In genomic region chr10:12019159-12019779, GRCm38 (mm10) we compare ENCODE assay signal across 10 mouse cellular contexts.
DNase-seq lines count a peak whose midpoint lies in the region; ATAC-seq and TF ChIP-seq lines count a peak whose summit lies in the region.
"Had no signal": no experiment of that assay in that cellular context is flagged by ENCODE, and none has a peak within 500 bp of the region (broad histone marks: within the 10 kb centered on the region; RNA-seq: fewer than 3 reads in every experiment).

No protein-coding gene starts in this region.

- no peaks in the 10 kb centered on the region for H3K36me3 ChIP-seq in heart, postnatal 0 days (replicated peaks; ENCODE audit: control insufficient read depth, insufficient read depth, low read length)
- no peaks in the 10 kb centered on the region for H3K36me3 ChIP-seq in forebrain, embryonic 16.5 days (ENCODE audit: control insufficient read depth, insufficient read depth)

- H3K27ac ChIP-seq in embryonic fibroblast, embryonic 13.5 days (ENCODE audit: insufficient read depth, low read length), result peak overlapping the region; percentile 32
- peak overlapping the region; percentile 71 for H3K27ac ChIP-seq in heart, postnatal 0 days (ENCODE audit: low read depth)
- H3K27ac ChIP-seq in forebrain, embryonic 16.5 days (ENCODE audit: low read length), result no peak overlapping the region

- ATAC-seq in heart, postnatal 0 days (ENCODE audit: insufficient read depth, low read depth), result peak; percentile 76
- ATAC-seq in forebrain, embryonic 16.5 days, result no peak

- H3K27me3 ChIP-seq in heart, postnatal 0 days (ENCODE audit: control insufficient read depth, insufficient read depth, low read length), result no peaks in the 10 kb centered on the region
- no peaks in the 10 kb centered on the region for H3K27me3 ChIP-seq in forebrain, embryonic 16.5 days (replicated peaks; ENCODE audit: control insufficient read depth, insufficient read depth, low read length)
- H3K27me3 ChIP-seq: megakaryocyte, embryonic 14.5 days had no signal

- H3K9ac ChIP-seq in heart, postnatal 0 days (replicated peaks; ENCODE audit: low read depth, low read length), result no peak overlapping the region
- no peak overlapping the region for H3K9ac ChIP-seq in forebrain, embryonic 16.5 days (replicated peaks; ENCODE audit: low read depth, low read length)

- DNase-seq in lung, postnatal 36 days, result peak; percentile 2
- no peak for DNase-seq in lung, postnatal 10 days
- DNase-seq in heart, postnatal 0 days (ENCODE audit: low spot score), result peak; percentile 31
- DNase-seq in retina, adult 2 months (ENCODE audit: low read depth, low spot score), result peak; percentile 40
- DNase-seq in liver, result no peak
- DNase-seq in urinary bladder, adult 18-20 months (ENCODE audit: low spot score in 2 of 2), result no peak

- H3K9me3 ChIP-seq in heart, postnatal 0 days (replicated peaks; ENCODE audit: control insufficient read depth, low read length), result no peaks in the 10 kb centered on the region
- no peaks in the 10 kb centered on the region for H3K9me3 ChIP-seq in forebrain, embryonic 16.5 days (ENCODE audit: control insufficient read depth, low read length)

- 0 out of 2 replicates have a peak overlapping the region, but pooled peaks have one; percentile 1 for H3K4me2 ChIP-seq in heart, postnatal 0 days (ENCODE audit: low read depth, low read length)
- H3K4me2 ChIP-seq in forebrain, embryonic 16.5 days (ENCODE audit: low read length), result no peak overlapping the region

- 0 out of 2 replicates have a peak, but pooled peaks have one; percentile 22 for TF ChIP-seq EP300 in heart, postnatal 0 days (IDR thresholded peaks at IDR 0.05; ENCODE audit: low read depth)

- no peak for TF ChIP-seq CTCF in embryonic fibroblast, embryonic 13.5 days (IDR thresholded peaks at IDR 0.05; ENCODE audit: borderline replicate concordance, insufficient read depth, low read length)
- TF ChIP-seq CTCF in heart, postnatal 0 days (IDR thresholded peaks at IDR 0.05; ENCODE audit: low read depth), result no peak

- peaks cover 9% of the 10 kb centered on the region for H3K4me1 ChIP-seq in embryonic fibroblast, embryonic 13.5 days (ENCODE audit: control insufficient read depth, insufficient read depth, low read length)
- peaks cover 4% of the 10 kb centered on the region; the same call in 1 of the 2 replicates for H3K4me1 ChIP-seq in heart, postnatal 0 days (ENCODE audit: control insufficient read depth, insufficient read depth)
- peaks cover 4% of the 10 kb centered on the region for H3K4me1 ChIP-seq in forebrain, embryonic 16.5 days (replicated peaks; ENCODE audit: control insufficient read depth, insufficient read depth, low read length)
- H3K4me1 ChIP-seq: megakaryocyte, embryonic 14.5 days had no signal

- no peak overlapping the region for H3K4me3 ChIP-seq in embryonic fibroblast, embryonic 13.5 days (ENCODE audit: insufficient read depth, low read length)
- no peak overlapping the region for H3K4me3 ChIP-seq in heart, postnatal 0 days (ENCODE audit: low read depth, low read length)
- H3K4me3 ChIP-seq in forebrain, embryonic 16.5 days (replicated peaks; ENCODE audit: low read length), result no peak overlapping the region
- H3K4me3 ChIP-seq: erythroblast, embryonic 14.5 days; megakaryocyte, embryonic 14.5 days had no signal

- 24% methylated on average over 14 of the region's 14 CpGs for WGBS in heart, postnatal 0 days
- WGBS in forebrain, embryonic 16.5 days, result 50% methylated on average over 14 of the region's 14 CpGs

- no peak for TF ChIP-seq POLR2A in embryonic fibroblast, embryonic 13.5 days (IDR thresholded peaks at IDR 0.05; ENCODE audit: low read depth, low read length)

Comparison
In these comparisons a context has a peak if more than half of its experiments do, and no peak if none do; other contexts are left out.
1. DNase-seq: peak in lung, postnatal 36 days (single experiment), heart, postnatal 0 days (single experiment) and retina, adult 2 months (single experiment); none in lung, postnatal 10 days (single experiment), liver (single experiment) and urinary bladder, adult 18-20 months (0 of 2).